8 mouse cellular contexts compared by ENCODE assay signal in the genomic region with DNA sequence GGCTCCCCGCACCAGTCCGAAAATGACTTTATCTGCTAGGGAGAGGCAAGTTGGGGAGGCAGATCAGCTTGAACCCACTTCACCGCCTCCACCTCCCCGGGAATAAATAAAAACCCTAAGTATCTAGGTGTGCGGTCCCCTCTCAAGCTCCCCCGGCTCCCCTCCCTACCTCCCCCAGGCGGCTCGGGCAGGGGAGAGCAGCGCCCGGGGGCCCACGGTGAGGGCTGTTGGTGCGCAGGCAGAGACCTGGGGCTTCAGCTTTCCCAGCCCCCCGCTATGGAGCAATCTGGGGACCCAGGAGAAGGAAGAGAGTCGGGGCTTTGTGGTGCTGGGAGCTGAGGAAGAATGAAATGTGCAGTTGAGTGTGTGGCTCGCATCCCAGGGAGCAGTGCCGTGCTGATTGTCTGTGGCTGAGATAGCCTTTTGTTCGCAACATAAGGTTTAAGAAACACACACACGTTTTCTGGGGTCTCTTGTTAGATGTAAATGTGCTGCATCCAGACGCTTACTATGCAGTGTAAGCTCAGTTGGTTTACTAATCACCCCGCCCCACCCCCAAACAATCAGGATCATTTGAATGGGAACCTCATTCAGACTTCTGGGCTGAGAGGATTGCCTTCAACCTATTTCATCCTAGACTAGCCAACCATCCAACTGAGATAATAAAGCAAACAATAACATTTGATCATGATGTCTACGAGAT. TPM values are rescaled to one million over a fixed set of nuclear protein-coding genes. Genes with fewer than 3 reads are reported as not detected.
DNase-seq lines count a peak whose midpoint lies in the region; ATAC-seq and TF ChIP-seq lines count a peak whose summit lies in the region.

No protein-coding gene starts in this region.

- no peaks in the 10 kb centered on the region for H3K36me3 ChIP-seq in forebrain, embryonic 15.5 days
- no peaks in the 10 kb centered on the region for H3K36me3 ChIP-seq in intestine, embryonic 15.5 days
- no peaks in the 10 kb centered on the region for H3K36me3 ChIP-seq in lung, embryonic 15.5 days

- peaks cover 8% of the 10 kb centered on the region; the same call in 1 of the 2 replicates for H3K27me3 ChIP-seq in forebrain, embryonic 15.5 days
- no peaks in the 10 kb centered on the region for H3K27me3 ChIP-seq in intestine, embryonic 15.5 days (replicated peaks)
- H3K27me3 ChIP-seq in lung, embryonic 15.5 days: no peaks in the 10 kb centered on the region

- H3K9ac ChIP-seq in forebrain, embryonic 15.5 days (replicated peaks): peak overlapping the region; percentile 79
- peak overlapping the region; percentile 66 for H3K9ac ChIP-seq in intestine, embryonic 15.5 days
- H3K9ac ChIP-seq in lung, embryonic 15.5 days: peak overlapping the region; percentile 79

- H3K4me3 ChIP-seq in gastrocnemius, adult 2 months: peak overlapping the region; percentile 90
- peak overlapping the region; percentile 80 for H3K4me3 ChIP-seq in forebrain, embryonic 15.5 days
- H3K4me3 ChIP-seq in intestine, embryonic 15.5 days (replicated peaks): peak overlapping the region; percentile 65
- H3K4me3 ChIP-seq in lung, embryonic 15.5 days: peak overlapping the region; percentile 78

- TF ChIP-seq CTCF in gastrocnemius, adult 2 months (IDR thresholded peaks at IDR 0.05): peak; percentile 50

- 1% methylated on average over 21 of the region's 21 CpGs for WGBS in forebrain, embryonic 15.5 days
- 6% methylated on average over 21 of the region's 21 CpGs for WGBS in intestine, embryonic 15.5 days
- 4% methylated on average over 21 of the region's 21 CpGs for WGBS in lung, embryonic 15.5 days

- peaks cover 25% of the 10 kb centered on the region for H3K4me1 ChIP-seq in forebrain, embryonic 15.5 days
- 0 out of 2 replicates have a peak, but pooled peaks cover 7% of the 10 kb centered on the region for H3K4me1 ChIP-seq in intestine, embryonic 15.5 days (replicated peaks)
- peaks cover 12% of the 10 kb centered on the region for H3K4me1 ChIP-seq in lung, embryonic 15.5 days

- peak overlapping the region; percentile 92 for H3K27ac ChIP-seq in gastrocnemius, adult 2 months
- H3K27ac ChIP-seq in forebrain, embryonic 15.5 days (replicated peaks): peak overlapping the region; percentile 89
- H3K27ac ChIP-seq in intestine, embryonic 15.5 days: peak overlapping the region; percentile 93
- H3K27ac ChIP-seq in lung, embryonic 15.5 days: peak overlapping the region; percentile 99

- peak; percentile 66 for DNase-seq in gastrocnemius, adult 2 months
- no peak for DNase-seq in gastrocnemius, postnatal 36 days
- DNase-seq in adrenal gland, adult 8-10 months: peak; percentile 29
- peak; percentile 20 for DNase-seq in skeletal muscle tissue, adult 2 months (ENCODE audit: low read depth, low spot score)
- DNase-seq in layer of hippocampus, adult 9-11 months: no peak

- H3K9me3 ChIP-seq in forebrain, embryonic 15.5 days: no peaks in the 10 kb centered on the region
- H3K9me3 ChIP-seq in intestine, embryonic 15.5 days: no peaks in the 10 kb centered on the region
- no peaks in the 10 kb centered on the region for H3K9me3 ChIP-seq in lung, embryonic 15.5 days

- intact Hi-C loops in gastrocnemius, adult 2 months (cut with DNase I): no loop called here
- intact Hi-C loops in gastrocnemius, postnatal 36 days (cut with DNase I): no loop called here

- peak overlapping the region; percentile 93 for H3K4me2 ChIP-seq in forebrain, embryonic 15.5 days (replicated peaks)
- H3K4me2 ChIP-seq in intestine, embryonic 15.5 days (replicated peaks): peak overlapping the region; percentile 83
- H3K4me2 ChIP-seq in lung, embryonic 15.5 days: peak overlapping the region; percentile 82

- peak; percentile 88 for ATAC-seq in forebrain, embryonic 15.5 days (replicated peaks)
- ATAC-seq in intestine, embryonic 15.5 days: peak; percentile 84
- peak; percentile 79 for ATAC-seq in lung, embryonic 15.5 days (ENCODE audit: borderline replicate concordance, extremely low read depth, low FRiP score, low TSS enrichment)

RNA-seq across cellular contexts. Expression of gene Fign, which starts 0.9 kb away (rescaled TPM):
- 1 to 10 TPM; 2.5 to 5.2 TPM for total RNA-seq in gastrocnemius, adult 2 months (2021)
- 1 to 10 TPM in 1 of 2 experiments, under 1 TPM in 1; 0.62 to 2.3 TPM for total RNA-seq in gastrocnemius, postnatal 36 days (2021)
- 1 to 10 TPM; 4.5 to 6.5 (median 5.9) TPM for total RNA-seq in adrenal gland, adult 8-10 months (2022)
- polyA plus RNA-seq in forebrain, embryonic 15.5 days (2015; fragmentation: Nextera tagmentation; extraction: Ambion mirVana): 6.1 and 6.6 TPM in 2 replicates
- polyA plus RNA-seq in intestine, embryonic 15.5 days (2015; fragmentation: Nextera tagmentation; extraction: Ambion mirVana): 2.2 and 2.6 TPM in 2 replicates
- 3.4 and 3.8 TPM in 2 replicates for polyA plus RNA-seq in lung, embryonic 15.5 days (2015; fragmentation: Nextera tagmentation; extraction: Ambion mirVana)

Comparison
In these comparisons a context has a peak if more than half of its experiments do, and no peak if none do; other contexts are left out.
1. DNase-seq: peak in gastrocnemius, adult 2 months (single experiment), adrenal gland, adult 8-10 months (single experiment) and skeletal muscle tissue, adult 2 months (single experiment); none in gastrocnemius, postnatal 36 days (0 of 2) and layer of hippocampus, adult 9-11 months (single experiment).
2. Peak in every context shown above with its lines, with median percentiles within 50 percentile points of each other: H3K27ac ChIP-seq, H3K4me3 ChIP-seq, ATAC-seq, H3K4me2 ChIP-seq and H3K9ac ChIP-seq.